Mouse (Mus musculus) ES-E14 (cell line): Measurements from ENCODE around the gene Cpne5. TPM values are rescaled to one million over a fixed set of nuclear protein-coding genes. Genes with fewer than 3 reads are reported as not detected.

ENCODE experiments used
- DNase-seq: peaks from one replicate; pipeline ENCODE4 v3.0.0-alpha.2; 2013; ENCODE audit warnings: low read depth, low spot score
- H3K27ac ChIP-seq: 2 replicates; pipeline ENCODE4 v1.5.1; 2012; ENCODE audit warnings: low read depth, mild to moderate bottlenecking, low read length, moderate library complexity, mixed read lengths; ENCODE audit not compliant: poor library complexity, insufficient read depth, severe bottlenecking
- H3K36me3 ChIP-seq: 2 replicates; pipeline ENCODE4 v1.6.1; 2012; ENCODE audit warnings: mild to moderate bottlenecking, low read length, moderate library complexity, mixed read lengths; ENCODE audit not compliant: control insufficient read depth, poor library complexity, insufficient read depth, severe bottlenecking
- H3K4me1 ChIP-seq, 2 experiments: fragments of 150-350 bp in 1 of 2; sonication (generic) in 1 of 2; 2 replicates each; pipeline ENCODE4 v1.6.1; 2012; ENCODE audit warnings: low read length in 2 of 2, mild to moderate bottlenecking in 1 of 2, mixed read lengths in 1 of 2; ENCODE audit not compliant: control insufficient read depth in 2 of 2, insufficient read depth in 2 of 2, poor library complexity in 1 of 2
- H3K4me3 ChIP-seq, 2 experiments: fragments of 150-350 bp in 1 of 2; sonication (generic) in 1 of 2; 2 replicates each; pipeline ENCODE4 v1.5.1; 2012; ENCODE audit warnings: low read length in 2 of 2, low read depth in 1 of 2, mild to moderate bottlenecking in 1 of 2, mixed read lengths in 1 of 2; ENCODE audit not compliant: insufficient read depth in 1 of 2, poor library complexity in 1 of 2, severe bottlenecking in 1 of 2
- H3K9ac ChIP-seq: 2 replicates; pipeline ENCODE4 v1.6.1; 2012; ENCODE audit warnings: low read depth, mild to moderate bottlenecking, low read length, mixed read lengths; ENCODE audit not compliant: poor library complexity, insufficient read depth, severe bottlenecking
- H3K9me3 ChIP-seq: fragments of 150-350 bp; sonication (generic); 2 replicates; pipeline ENCODE4 v1.6.1; 2012; ENCODE audit warnings: low read depth, mild to moderate bottlenecking, low read length; ENCODE audit not compliant: control insufficient read depth, insufficient read depth
- CHD2 ChIP-seq: IDR thresholded peaks from 2 replicates; pipeline ENCODE4 v1.6.1; 2014; ENCODE audit warnings: mild to moderate bottlenecking, low read depth, low read length, inconsistent platforms
- HCFC1 ChIP-seq: IDR thresholded peaks from 2 replicates; pipeline ENCODE4 v1.6.1; 2012; ENCODE audit warnings: low read length, inconsistent platforms, borderline replicate concordance; ENCODE audit not compliant: insufficient read depth
- MAFK ChIP-seq: IDR thresholded peaks from 2 replicates; pipeline ENCODE4 v1.6.1; 2014; ENCODE audit warnings: mild to moderate bottlenecking, low read depth, low read length, inconsistent platforms; ENCODE audit not compliant: insufficient read depth
- ZC3H11A ChIP-seq: IDR thresholded peaks from 2 replicates; pipeline ENCODE4 v1.6.1; 2012; ENCODE audit warnings: low read depth, mild to moderate bottlenecking, inconsistent platforms, low read length, borderline replicate concordance
- ZNF384 ChIP-seq: IDR thresholded peaks from 2 replicates; pipeline ENCODE4 v1.6.1; 2012; ENCODE audit warnings: low read depth, low read length, inconsistent platforms
- in situ Hi-C, 2 experiments: fragments of 600-800 bp; cut with MboI; formaldehyde crosslinking; loops; one replicate each; pipeline ENCODE4 v1.15.1; 2025; ENCODE audit warnings: low sequenced_read_pairs in 2 of 2, inconsistent platforms in 1 of 2; ENCODE audit not compliant: unreplicated experiment in 2 of 2
- total RNA-seq: library from RNA; depleted of rRNA; stranded (reverse); fragments of 300-350 nt; gene quantifications from 2 replicates; pipeline ENCODE4 v1.2.3, GENCODE M21; 2012

The Cpne5 gene
- total RNA-seq, 1 experiment: 5.1 TPM

DNA sequence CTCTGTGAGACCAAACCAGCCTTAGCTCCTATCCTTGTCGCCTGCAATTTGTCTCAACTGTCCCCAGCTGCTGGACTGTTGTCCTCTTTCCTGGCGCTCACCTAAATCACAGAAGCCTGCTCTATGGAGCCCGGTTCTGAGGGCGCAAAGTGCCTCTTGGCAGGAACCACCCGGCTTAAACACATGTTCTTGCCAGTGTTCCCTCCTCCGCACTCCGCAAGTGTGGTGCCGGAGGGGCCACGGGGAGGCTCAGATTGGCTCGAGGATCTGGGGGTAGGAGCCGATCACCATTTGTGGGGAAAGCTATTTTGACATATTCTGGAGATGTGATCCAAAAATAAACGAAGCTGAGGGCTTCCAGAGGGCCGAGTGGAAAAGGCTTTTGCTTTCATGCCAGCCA is 9.9 kb upstream of the Cpne5 start:
- no peaks in the 10 kb centered on the region for H3K9me3 ChIP-seq
- H3K36me3 ChIP-seq: peaks cover 30% of the 10 kb centered on the region
- no peak for TF ChIP-seq MAFK
- no peak for TF ChIP-seq ZNF384
- TF ChIP-seq HCFC1: no peak
- no peak for TF ChIP-seq CHD2
- TF ChIP-seq ZC3H11A: no peak
- in situ Hi-C loops: loop anchor here in 1 of 2 experiments (5.0 to 10.0 kb wide), 2 partner anchors 71 to 203 kb away; no protein-coding TSS in a partner anchor
- no peak overlapping the region for H3K4me3 ChIP-seq
- no peak overlapping the region for H3K27ac ChIP-seq
- peaks cover 0 to 12% of the 10 kb centered on the region in 2 experiments; a peak in 1 of 4 replicates for H3K4me1 ChIP-seq
- no peak overlapping the region for H3K9ac ChIP-seq
- no peak for DNase-seq

DNA sequence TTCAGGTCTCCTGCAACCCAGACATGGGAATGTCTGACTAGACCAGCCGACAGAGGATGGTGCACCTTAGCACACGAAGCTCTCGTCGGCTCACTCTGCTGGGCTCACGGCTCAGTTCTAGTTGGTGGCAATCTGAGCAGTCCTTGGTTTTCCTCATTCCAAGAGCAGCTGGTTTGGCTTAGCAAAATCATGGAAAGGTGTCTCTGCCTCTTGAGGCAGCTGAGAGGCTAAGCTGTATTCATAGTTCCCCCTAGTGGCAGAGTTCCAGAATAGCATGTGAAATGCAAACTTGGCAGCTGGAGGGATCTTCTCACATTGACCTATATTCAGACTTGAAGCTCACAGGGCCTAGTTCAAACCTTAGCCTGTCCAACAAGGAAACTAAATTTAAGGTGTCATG is 8.6 kb upstream of the Cpne5 start:
- H3K36me3 ChIP-seq: peaks cover 18% of the 10 kb centered on the region
- H3K9me3 ChIP-seq: no peaks in the 10 kb centered on the region
- peak; percentile 78; the same call in 1 of the 2 replicates for TF ChIP-seq ZC3H11A
- no peak for TF ChIP-seq CHD2
- no peak for TF ChIP-seq HCFC1
- TF ChIP-seq MAFK: no peak
- H3K9ac ChIP-seq: no peak overlapping the region
- H3K27ac ChIP-seq: no peak overlapping the region
- H3K4me3 ChIP-seq: no peak overlapping the region
- peak; percentile 58 for DNase-seq
- H3K4me1 ChIP-seq: peaks cover 0 to 12% of the 10 kb centered on the region in 2 experiments; a peak in 1 of 4 replicates
- in situ Hi-C loops: loop anchor here in 1 of 2 experiments (5.0 to 10.0 kb wide), 2 partner anchors 69 to 202 kb away; no protein-coding TSS in a partner anchor

DNA sequence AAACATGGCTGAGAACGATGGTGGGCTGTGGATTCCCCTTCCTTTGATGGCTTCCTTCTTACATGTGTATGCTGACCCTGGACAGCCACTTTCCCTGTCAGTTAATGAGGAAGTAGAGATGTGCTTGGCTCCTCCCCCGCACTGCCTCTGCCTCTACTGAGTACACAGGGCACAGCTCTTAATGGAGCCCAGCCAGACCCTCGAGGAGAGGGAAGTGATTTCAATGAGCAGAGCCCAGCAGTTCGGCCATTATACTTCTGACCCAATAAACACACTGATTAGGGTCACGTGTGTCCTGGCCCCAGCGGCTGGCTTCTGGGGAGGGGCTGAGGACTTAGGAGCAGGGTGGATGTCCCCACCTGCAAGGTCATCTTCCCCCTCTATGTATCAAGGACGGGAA is 7.8 kb upstream of the Cpne5 start:
- Histone ChIP-seq H3K27ac (no peak overlapping the region), H3K9me3 (no peaks in the 10 kb centered on the region), H3K9ac (no peak overlapping the region), H3K4me3 (no peak overlapping the region), H3K4me1 (peaks cover 0 to 12% of the 10 kb centered on the region in 2 experiments; a peak in 1 of 4 replicates), H3K36me3 (peaks cover 11% of the 10 kb centered on the region)
- TF ChIP-seq CHD2 (no peak), HCFC1 (no peak), ZNF384 (no peak), MAFK (no peak), ZC3H11A (no peak)
- in situ Hi-C loops: loop anchor here in 1 of 2 experiments (5.0 to 10.0 kb wide), 2 partner anchors 68 to 201 kb away; no protein-coding TSS in a partner anchor
- DNase-seq: no peak

DNA sequence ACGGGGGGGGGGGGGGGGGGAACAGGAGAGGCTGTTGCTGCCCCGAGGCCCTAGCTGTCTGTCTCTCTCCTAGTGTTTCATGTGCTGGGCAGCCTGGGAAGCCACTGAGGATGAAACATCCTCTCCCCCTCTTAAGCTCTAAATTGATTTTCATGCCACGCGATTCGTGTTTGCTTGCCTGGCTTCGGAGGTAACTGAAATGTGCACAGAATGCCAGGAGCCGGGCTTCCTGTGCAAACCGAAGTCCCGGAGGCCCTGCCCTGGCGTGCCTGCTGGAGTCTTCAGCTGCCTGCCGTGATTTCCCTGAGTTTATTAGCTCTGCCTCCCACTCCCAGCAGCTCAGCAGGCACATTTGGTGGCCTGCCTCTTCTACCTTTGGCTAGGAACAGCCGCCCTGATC is 6.9 kb upstream of the Cpne5 start:
- Histone ChIP-seq H3K9me3 (no peaks in the 10 kb centered on the region), H3K4me1 (peaks cover 0 to 10% of the 10 kb centered on the region in 2 experiments; a peak in 1 of 4 replicates), H3K4me3 (no peak overlapping the region), H3K36me3 (peaks cover 6% of the 10 kb centered on the region), H3K27ac (no peak overlapping the region), H3K9ac (no peak overlapping the region)
- TF ChIP-seq ZNF384 (no peak), HCFC1 (no peak), MAFK (no peak), CHD2 (no peak), ZC3H11A (no peak)
- no peak for DNase-seq
- in situ Hi-C loops: loop anchor here in 1 of 2 experiments (5.0 to 10.0 kb wide), 2 partner anchors 68 to 200 kb away; no protein-coding TSS in a partner anchor

DNA sequence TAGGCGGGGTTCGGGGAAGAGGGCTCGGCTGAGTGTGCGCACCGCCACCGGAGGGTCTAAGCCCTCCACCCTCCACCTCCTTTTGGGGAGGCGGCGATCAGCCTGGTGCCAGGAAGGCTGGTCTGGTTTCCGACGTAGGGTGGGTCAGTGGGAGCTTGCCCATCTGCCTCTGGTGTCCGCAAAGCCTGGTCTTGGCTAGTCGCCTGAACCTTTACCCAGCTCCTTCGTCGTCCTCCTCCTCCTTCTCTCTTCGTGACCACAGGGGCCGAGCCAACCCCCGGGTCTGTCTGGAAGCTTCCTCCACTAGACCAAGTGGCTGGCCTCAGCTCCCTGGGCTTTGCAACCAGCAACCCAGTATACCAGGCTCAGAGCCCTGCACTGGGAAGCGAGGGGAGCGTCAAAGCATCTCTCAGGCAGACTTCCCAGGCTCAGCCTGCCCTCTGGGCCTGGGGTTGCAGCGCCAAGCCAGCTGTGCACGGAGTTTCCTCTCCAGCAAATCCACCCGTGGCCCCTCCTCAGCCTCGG is 516 bp upstream of the Cpne5 start:
- Histone ChIP-seq H3K9me3 (no peaks in the 10 kb centered on the region; the same call in 1 of the 2 replicates), H3K27ac (no peak overlapping the region), H3K4me1 (peaks cover 0 to 7% of the 10 kb centered on the region in 2 experiments; a peak in 1 of 4 replicates), H3K9ac (peak overlapping the region; percentile 39), H3K36me3 (no peaks in the 10 kb centered on the region), H3K4me3 (peak overlapping the region; percentile 59 to 74)
- in situ Hi-C loops: no loop called here
- no peak for DNase-seq
- no peak for TF ChIP-seq ZNF384
- TF ChIP-seq ZC3H11A: no peak
- TF ChIP-seq CHD2: no peak
- TF ChIP-seq HCFC1: no peak
- no peak for TF ChIP-seq MAFK
